Mouse (Mus musculus) gastrocnemius, postnatal 14 days (tissue): ENCODE results near the gene Cbln4. TPM values are rescaled to one million over a fixed set of nuclear protein-coding genes. Genes with fewer than 3 reads are reported as not detected.

Experiments
- DNase-seq: peaks from one replicate; pipeline ENCODE4 v3.0.0; 2021; ENCODE audit warnings: mixed read lengths
- intact Hi-C: fragments of 180-260 bp; cut with DNase I; formaldehyde crosslinking; loops from one replicate; pipeline ENCODE4 v1.15.1; 2025; ENCODE audit warnings: low total_unique reads
- total RNA-seq, 2 experiments: library from RNA; stranded (reverse); gene quantifications; 2 replicates each; pipeline ENCODE4 v1.2.3; 2021

The Cbln4 gene
- total RNA-seq, 2 experiments from 2014 or later, result not detected

- DNase-seq, result no peak
- intact Hi-C loops, result no loop called here
Observed at GRCm38 (mm10) chr2:171986686-171987085, 56.6 kb downstream of the Cbln4 start.

Other genes starting within 250 kb of the Cbln4 start
- gene Mc3r, start 205.0 kb upstream of the Cbln4 start, total RNA-seq, result not detected